25 mouse cellular contexts compared by ENCODE assay signal in the genomic region with DNA sequence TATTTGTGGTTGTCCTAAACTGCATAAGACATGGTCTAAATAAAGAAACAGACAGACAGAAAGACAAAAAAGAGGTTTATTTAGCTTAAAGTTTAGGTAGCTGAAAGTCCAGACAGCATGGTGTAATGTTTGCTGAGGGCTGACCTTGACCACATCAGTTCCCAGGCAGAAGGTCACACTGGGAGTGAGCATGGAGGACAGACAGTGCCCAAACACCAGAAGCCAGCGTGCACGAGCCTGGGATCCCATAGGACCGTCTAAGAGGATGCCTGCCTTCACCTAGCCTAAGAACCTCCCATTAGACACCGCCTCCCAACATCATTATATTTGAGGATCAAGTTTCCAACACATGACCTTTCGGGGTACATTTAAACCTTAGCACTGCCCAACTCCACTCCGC. TPM values are rescaled to one million over a fixed set of nuclear protein-coding genes. Genes with fewer than 3 reads are reported as not detected.
"Had no signal": no experiment of that assay in that cellular context is flagged by ENCODE, and none has a peak within 500 bp of the region (broad histone marks: within the 10 kb centered on the region; RNA-seq: fewer than 3 reads in every experiment).

No protein-coding gene starts in this region.

- H3K9me3 ChIP-seq: lung, embryonic 15.5 days; megakaryocyte, embryonic 14.5 days; midbrain, embryonic 13.5 days; midbrain, embryonic 15.5 days; neural tube, embryonic 12.5 days had no signal

- H3K4me2 ChIP-seq: lung, embryonic 15.5 days; midbrain, embryonic 11.5 days; midbrain, embryonic 13.5 days; midbrain, embryonic 15.5 days; neural tube, embryonic 12.5 days had no signal

- H3K9ac ChIP-seq: liver, embryonic 14.5 days; lung, embryonic 15.5 days; midbrain, embryonic 13.5 days; midbrain, embryonic 15.5 days; neural tube, embryonic 12.5 days had no signal

- H3K4me1 ChIP-seq: lung, embryonic 15.5 days; megakaryocyte, embryonic 14.5 days; midbrain, embryonic 13.5 days; midbrain, embryonic 15.5 days; neural tube, embryonic 12.5 days had no signal

- DNase-seq: lung, adult 2 months; lung, postnatal 14 days; lung, postnatal 36 days; retina, postnatal 1 day; right cerebral cortex, adult 18-20 months; right cerebral cortex, postnatal 25 days; right cerebral cortex, postnatal 4 days; spleen, adult 18-20 months; thymus, adult 18-20 months; thymus, postnatal 14 days; thymus, postnatal 36 days had no signal

- ATAC-seq: lung, postnatal 0 days; midbrain, embryonic 13.5 days; midbrain, embryonic 15.5 days had no signal

- H3K4me3 ChIP-seq: lung, embryonic 15.5 days; megakaryocyte, embryonic 14.5 days; midbrain, embryonic 13.5 days; midbrain, embryonic 15.5 days; neural tube, embryonic 12.5 days had no signal

- H3K36me3 ChIP-seq: lung, embryonic 15.5 days; midbrain, embryonic 13.5 days; midbrain, embryonic 15.5 days; neural tube, embryonic 12.5 days had no signal

- H3K27me3 ChIP-seq: lung, embryonic 15.5 days; midbrain, embryonic 13.5 days; midbrain, embryonic 15.5 days; neural tube, embryonic 12.5 days had no signal

- H3K27ac ChIP-seq: liver, embryonic 14.5 days; lung, embryonic 15.5 days; macrophage; midbrain, embryonic 13.5 days; midbrain, embryonic 15.5 days; neural tube, embryonic 12.5 days had no signal

RNA-seq across cellular contexts. Expression of a gene that starts 9.4 kb away (rescaled TPM):
- polyA plus RNA-seq: liver, embryonic 14.5 days; lung, adult 2 months; lung, embryonic 15.5 days; lung, postnatal 0 days; macrophage; midbrain, embryonic 11.5 days; midbrain, embryonic 13.5 days; midbrain, embryonic 15.5 days; neural tube, embryonic 14.5 days; small intestine, adult 2 months; stomach, embryonic 16.5 days; urinary bladder, adult 2 months had no signal

RNA-seq across cellular contexts. Expression of a gene that starts 31.7 kb away (rescaled TPM):
- polyA plus RNA-seq: macrophage had no signal

RNA-seq across cellular contexts. Expression of a gene that starts 47.1 kb away (rescaled TPM):
- polyA plus RNA-seq: liver, embryonic 14.5 days; lung, adult 2 months; lung, embryonic 15.5 days; macrophage; midbrain, embryonic 11.5 days; midbrain, embryonic 13.5 days; small intestine, adult 2 months; stomach, embryonic 14.5 days; urinary bladder, adult 2 months had no signal
